8 mouse cellular contexts compared by ENCODE assay signal in genomic region chr4:118083217-118083951, GRCm38 (mm10). TPM values are rescaled to one million over a fixed set of nuclear protein-coding genes. Genes with fewer than 3 reads are reported as not detected.
DNase-seq lines count a peak whose midpoint lies in the region; ATAC-seq and TF ChIP-seq lines count a peak whose summit lies in the region.

No protein-coding gene starts in this region.

- TF ChIP-seq POLR2A in testis, adult 2 months (IDR thresholded peaks at IDR 0.05; ENCODE audit: control insufficient read depth, low read depth, low read length): no peak

- TF ChIP-seq EP300 in liver, postnatal 0 days (IDR thresholded peaks at IDR 0.05; ENCODE audit: low read depth): no peak

- H3K9ac ChIP-seq in ES-E14 (ENCODE audit: insufficient read depth, low read depth, low read length, poor library complexity, severe bottlenecking): no peak overlapping the region
- H3K9ac ChIP-seq in forebrain, embryonic 16.5 days (replicated peaks; ENCODE audit: low read depth, low read length): no peak overlapping the region
- H3K9ac ChIP-seq in liver, postnatal 0 days (replicated peaks): no peak overlapping the region
- H3K9ac ChIP-seq in neural tube, embryonic 14.5 days (replicated peaks; ENCODE audit: low read depth, low read length): no peak overlapping the region

- intact Hi-C loops in heart, postnatal 25 days (cut with DNase I): loop anchor here (1.0 to 5.0 kb wide), 4 partner anchors 155 to 376 kb away; partner anchors contain the start of gene B4galt2

- DNase-seq in ES-E14 (ENCODE audit: low read depth, low spot score): peak; percentile 77
- peak; percentile 86 for DNase-seq in cerebellum, adult 11-12 months
- DNase-seq in heart, postnatal 25 days (ENCODE audit: low spot score): peak; percentile 84
- DNase-seq in layer of hippocampus, adult 11-12 months (ENCODE audit: low spot score): peak; percentile 95
- peak; percentile 96 for DNase-seq in liver, postnatal 0 days

- H3K9me3 ChIP-seq in ES-E14 (ENCODE audit: control insufficient read depth, insufficient read depth, low read depth, low read length): no peaks in the 10 kb centered on the region
- H3K9me3 ChIP-seq in forebrain, embryonic 16.5 days (ENCODE audit: control insufficient read depth, low read length): no peaks in the 10 kb centered on the region
- H3K9me3 ChIP-seq in liver, postnatal 0 days (ENCODE audit: low read length): no peaks in the 10 kb centered on the region
- no peaks in the 10 kb centered on the region for H3K9me3 ChIP-seq in neural tube, embryonic 14.5 days (ENCODE audit: control insufficient read depth, low read length)

- WGBS in forebrain, embryonic 16.5 days: 38% methylated on average over 14 of the region's 14 CpGs
- 34% methylated on average over 14 of the region's 14 CpGs for WGBS in liver, postnatal 0 days (ENCODE audit: insufficient replicate concordance)
- WGBS in neural tube, embryonic 14.5 days: 40% methylated on average over 14 of the region's 14 CpGs

- H3K4me2 ChIP-seq in forebrain, embryonic 16.5 days (ENCODE audit: low read length): no peak overlapping the region
- no peak overlapping the region for H3K4me2 ChIP-seq in liver, postnatal 0 days (ENCODE audit: low read depth, low read length)
- H3K4me2 ChIP-seq in neural tube, embryonic 14.5 days (ENCODE audit: low read depth, low read length): no peak overlapping the region

- in situ Hi-C loops in ES-E14 (cut with MboI; ENCODE audit: low sequenced_read_pairs in 2 of 2, unreplicated experiment in 2 of 2): loop anchor here in 1 of 2 experiments (25.0 kb wide), 1 partner anchor 246 kb away; the partner anchor contains the start of gene Slc6a9

- no peak overlapping the region for H3K4me3 ChIP-seq in ES-E14 (ENCODE audit: insufficient read depth in 1 of 2, low read depth in 1 of 2, low read length in 2 of 2, poor library complexity in 1 of 2, severe bottlenecking in 1 of 2)
- no peak overlapping the region for H3K4me3 ChIP-seq in forebrain, embryonic 16.5 days (replicated peaks; ENCODE audit: low read length)
- H3K4me3 ChIP-seq in liver, postnatal 0 days (ENCODE audit: low read depth, low read length): no peak overlapping the region
- H3K4me3 ChIP-seq in neural tube, embryonic 14.5 days (ENCODE audit: low read depth, low read length): no peak overlapping the region
- no peak overlapping the region for H3K4me3 ChIP-seq in testis, adult 2 months (ENCODE audit: control insufficient read depth, low read depth, low read length)

- no peak overlapping the region for H3K27ac ChIP-seq in ES-E14 (ENCODE audit: insufficient read depth, low read depth, low read length, poor library complexity, severe bottlenecking)
- no peak overlapping the region for H3K27ac ChIP-seq in forebrain, embryonic 16.5 days (ENCODE audit: low read length)
- H3K27ac ChIP-seq in liver, postnatal 0 days (ENCODE audit: low read depth): no peak overlapping the region
- no peak overlapping the region for H3K27ac ChIP-seq in neural tube, embryonic 14.5 days (ENCODE audit: low read depth, low read length)
- no peak overlapping the region for H3K27ac ChIP-seq in testis, adult 2 months (ENCODE audit: control insufficient read depth, insufficient read depth, low read depth, low read length)

- H3K27me3 ChIP-seq in forebrain, embryonic 16.5 days (replicated peaks; ENCODE audit: control insufficient read depth, insufficient read depth, low read length): no peaks in the 10 kb centered on the region
- H3K27me3 ChIP-seq in liver, postnatal 0 days (ENCODE audit: insufficient read depth, low read length): no peaks in the 10 kb centered on the region
- H3K27me3 ChIP-seq in neural tube, embryonic 14.5 days (ENCODE audit: control insufficient read depth, insufficient read depth, low read length): no peaks in the 10 kb centered on the region
- H3K27me3 ChIP-seq in testis, adult 2 months (ENCODE audit: control insufficient read depth, insufficient read depth, low read length): no peaks in the 10 kb centered on the region

- no peaks in the 10 kb centered on the region for H3K36me3 ChIP-seq in ES-E14 (ENCODE audit: control insufficient read depth, insufficient read depth, low read length, poor library complexity, severe bottlenecking)
- H3K36me3 ChIP-seq in forebrain, embryonic 16.5 days (ENCODE audit: control insufficient read depth, insufficient read depth): no peaks in the 10 kb centered on the region
- H3K36me3 ChIP-seq in liver, postnatal 0 days (replicated peaks; ENCODE audit: insufficient read depth, low read length): 0 out of 2 replicates have a peak, but pooled peaks cover 3% of the 10 kb centered on the region
- H3K36me3 ChIP-seq in neural tube, embryonic 14.5 days (ENCODE audit: control insufficient read depth, insufficient read depth, low read length): no peaks in the 10 kb centered on the region
- H3K36me3 ChIP-seq in testis, adult 2 months (ENCODE audit: control insufficient read depth, insufficient read depth, low read length): no peaks in the 10 kb centered on the region

- peak; percentile 99 for TF ChIP-seq CTCF in liver, postnatal 0 days (IDR thresholded peaks at IDR 0.05; ENCODE audit: low read depth)
- peak; percentile 89; the same call in 1 of the 2 replicates for TF ChIP-seq CTCF in testis, adult 2 months (IDR thresholded peaks at IDR 0.05; ENCODE audit: control insufficient read depth, insufficient read depth, insufficient replicate concordance, low read depth, low read length)

- peak; percentile 84 for ATAC-seq in forebrain, embryonic 16.5 days
- ATAC-seq in liver, postnatal 0 days: peak; percentile 75
- peak; percentile 91 for ATAC-seq in neural tube, embryonic 14.5 days (ENCODE audit: low read depth)

- peaks cover 0 to 3% of the 10 kb centered on the region in 2 experiments; a peak in 1 of 4 replicates for H3K4me1 ChIP-seq in ES-E14 (ENCODE audit: control insufficient read depth in 2 of 2, insufficient read depth in 2 of 2, low read length in 2 of 2, poor library complexity in 1 of 2)
- peaks cover 4% of the 10 kb centered on the region for H3K4me1 ChIP-seq in forebrain, embryonic 16.5 days (replicated peaks; ENCODE audit: control insufficient read depth, insufficient read depth, low read length)
- peaks cover 26% of the 10 kb centered on the region for H3K4me1 ChIP-seq in liver, postnatal 0 days (ENCODE audit: insufficient read depth)
- H3K4me1 ChIP-seq in neural tube, embryonic 14.5 days (ENCODE audit: control insufficient read depth, insufficient read depth, low read length): no peaks in the 10 kb centered on the region
- H3K4me1 ChIP-seq in testis, adult 2 months (ENCODE audit: control insufficient read depth, insufficient read depth, low read length): peaks cover 2% of the 10 kb centered on the region; the same call in 1 of the 2 replicates

TF ChIP-seq in ES-E14, 5 proteins besides CTCF, POLR2A, EP300 and RAD21:
- TF ChIP-seq CHD2 (IDR thresholded peaks at IDR 0.05; ENCODE audit: low read depth, low read length): no peak
- peak; percentile 95 for TF ChIP-seq ZC3H11A (IDR thresholded peaks at IDR 0.05; ENCODE audit: borderline replicate concordance, low read depth, low read length)

RNA-seq across cellular contexts. Expression of gene St3gal3, which starts 51.3 kb away (rescaled TPM):
- total RNA-seq in ES-E14 (2012; rRNA removed): 10.9 and 17.1 TPM in 2 replicates
- polyA plus RNA-seq in forebrain, embryonic 16.5 days (2015; fragmentation: Nextera tagmentation; extraction: Ambion mirVana): 12.6 and 14.1 TPM in 2 replicates
- 10 to 100 TPM; 61.6 to 66.6 TPM for total RNA-seq in heart, postnatal 25 days (2021)
- 4.5 and 5.1 TPM in 2 replicates for polyA plus RNA-seq in liver, postnatal 0 days (2015; fragmentation: Nextera tagmentation; extraction: Ambion mirVana)
- 10.0 and 10.6 TPM in 2 replicates for polyA plus RNA-seq in neural tube, embryonic 14.5 days (2014; fragmentation: Nextera tagmentation; extraction: Ambion mirVana)
- polyA plus RNA-seq in testis, adult 2 months (2012; rRNA removed): 3.4 and 4.4 TPM in 2 replicates
